Mouse (Mus musculus) MEL (cell line): Measurements from ENCODE around the gene Med24. TPM values are rescaled to one million over a fixed set of nuclear protein-coding genes. Genes with fewer than 3 reads are reported as not detected.

Source experiments
- DNase-seq: peaks from one replicate; pipeline ENCODE4 v3.0.0; 2011; ENCODE audit warnings: low read depth, low spot score
- H3K27ac ChIP-seq: 2 replicates; pipeline ENCODE4 v1.5.1; 2012; ENCODE audit warnings: low read depth, mild to moderate bottlenecking, control low read depth, low read length, moderate library complexity; ENCODE audit not compliant: control insufficient read depth
- H3K27me3 ChIP-seq, 2 experiments: fragments of 150-350 bp in 1 of 2; sonication (generic) in 1 of 2; 2 replicates each; pipeline ENCODE4 v1.6.1; 2012; ENCODE audit warnings: low read length in 2 of 2, mild to moderate bottlenecking in 2 of 2, improper control_type of control experiment in 1 of 2, moderate library complexity in 1 of 2; ENCODE audit not compliant: insufficient read depth in 2 of 2, control insufficient read depth in 1 of 2
- H3K36me3 ChIP-seq, 2 experiments: 2 replicates each; pipeline ENCODE4 v1.6.1; 2012 to 2014; ENCODE audit warnings: low read length in 2 of 2, improper control_type of control experiment in 1 of 2, inconsistent platforms in 1 of 2, mild to moderate bottlenecking in 1 of 2; ENCODE audit not compliant: insufficient read depth in 2 of 2, control insufficient read depth in 1 of 2
- H3K4me1 ChIP-seq, 2 experiments: fragments of 150-350 bp in 1 of 2; sonication (generic) in 1 of 2; 2 replicates each; pipeline ENCODE4 v1.6.1; 2012; ENCODE audit warnings: low read length in 2 of 2, improper control_type of control experiment in 1 of 2, mild to moderate bottlenecking in 1 of 2; ENCODE audit not compliant: insufficient read depth in 2 of 2, control insufficient read depth in 1 of 2
- H3K4me3 ChIP-seq, 2 experiments: fragments of 150-350 bp in 1 of 2; sonication (generic) in 1 of 2; 2 replicates each; pipeline ENCODE4 v1.5.1; 2012; ENCODE audit warnings: low read depth in 2 of 2, low read length in 2 of 2, mild to moderate bottlenecking in 2 of 2, moderate library complexity in 2 of 2, control low read depth in 1 of 2, improper control_type of control experiment in 1 of 2; ENCODE audit not compliant: control insufficient read depth in 1 of 2, insufficient read depth in 1 of 2
- H3K79me2 ChIP-seq: 2 replicates; pipeline ENCODE4 v1.6.1; 2012; ENCODE audit warnings: mild to moderate bottlenecking, low read length, moderate library complexity; ENCODE audit not compliant: control insufficient read depth, poor library complexity, insufficient read depth
- H3K9ac ChIP-seq: 2 replicates; pipeline ENCODE4 v1.6.1; 2012; ENCODE audit warnings: low read depth, mild to moderate bottlenecking, control low read depth, low read length, moderate library complexity; ENCODE audit not compliant: control insufficient read depth, poor library complexity, severe bottlenecking
- H3K9me3 ChIP-seq: fragments of 150-350 bp; sonication (generic); replicated peaks from 2 replicates; pipeline ENCODE4 v1.6.1; 2012; ENCODE audit warnings: mild to moderate bottlenecking, low read length, improper control_type of control experiment, moderate library complexity; ENCODE audit not compliant: insufficient read depth
- CHD1 ChIP-seq: IDR thresholded peaks from 2 replicates; pipeline ENCODE4 v1.6.1; 2012; ENCODE audit warnings: low read depth, mild to moderate bottlenecking, inconsistent platforms, low read length, improper control_type of control experiment
- CHD2 ChIP-seq: IDR thresholded peaks from 2 replicates; pipeline ENCODE4 v1.6.1; 2011; ENCODE audit warnings: low read length, improper control_type of control experiment
- CTCF ChIP-seq, 3 experiments: IDR thresholded peaks in 2 of 3; conservative IDR thresholded peaks in 1 of 3; 2 replicates each; pipeline ENCODE4 v1.5.1; 2011 to 2012; ENCODE audit warnings: low read length in 3 of 3, low read depth in 2 of 3, mild to moderate bottlenecking in 2 of 3, improper control_type of control experiment in 1 of 3, inconsistent platforms in 1 of 3, mixed read lengths in 1 of 3, moderate library complexity in 1 of 3; ENCODE audit not compliant: control insufficient read depth in 1 of 3, insufficient read depth in 1 of 3, poor library complexity in 1 of 3, severe bottlenecking in 1 of 3
- E2F4 ChIP-seq: IDR thresholded peaks from 2 replicates; pipeline ENCODE4 v1.6.1; 2011; ENCODE audit warnings: low read depth, low read length, improper control_type of control experiment, borderline replicate concordance
- EP300 ChIP-seq, 2 experiments: IDR thresholded peaks; 2 replicates each; pipeline ENCODE4 v1.6.1; 2011; ENCODE audit warnings: improper control_type of control experiment in 2 of 2, low read length in 2 of 2, low read depth in 1 of 2, mild to moderate bottlenecking in 1 of 2
- GABPA ChIP-seq: IDR thresholded peaks from 2 replicates; pipeline ENCODE4 v1.6.1; 2012; ENCODE audit warnings: low read depth, mild to moderate bottlenecking, inconsistent platforms, low read length, improper control_type of control experiment, moderate library complexity
- HCFC1 ChIP-seq: IDR thresholded peaks from 2 replicates; pipeline ENCODE4 v1.6.1; 2012; ENCODE audit warnings: low read depth, mild to moderate bottlenecking, inconsistent platforms, low read length, improper control_type of control experiment, moderate library complexity
- KAT2A ChIP-seq: conservative IDR thresholded peaks from 2 replicates; pipeline ENCODE4 v1.6.1; 2012; ENCODE audit warnings: low read depth, low read length, improper control_type of control experiment, inconsistent platforms
- MAFK ChIP-seq: IDR thresholded peaks from 2 replicates; pipeline ENCODE4 v1.6.1; 2011; ENCODE audit warnings: low read depth, mild to moderate bottlenecking, low read length, improper control_type of control experiment, borderline replicate concordance
- MAX ChIP-seq: IDR thresholded peaks from 2 replicates; pipeline ENCODE4 v1.6.1; 2011; ENCODE audit warnings: low read length, improper control_type of control experiment
- MAZ ChIP-seq: IDR thresholded peaks from 2 replicates; pipeline ENCODE4 v1.6.1; 2012; ENCODE audit warnings: low read depth, mild to moderate bottlenecking, inconsistent platforms, low read length, improper control_type of control experiment
- MEF2A ChIP-seq: IDR thresholded peaks from 2 replicates; pipeline ENCODE4 v1.6.1; 2014; ENCODE audit warnings: low read depth, mild to moderate bottlenecking, inconsistent platforms, low read length, improper control_type of control experiment; ENCODE audit not compliant: poor library complexity, insufficient replicate concordance, severe bottlenecking; ENCODE audit errors: extremely low read depth
- MXI1 ChIP-seq: IDR thresholded peaks from 2 replicates; pipeline ENCODE4 v1.6.1; 2011; ENCODE audit warnings: mild to moderate bottlenecking, low read depth, low read length, improper control_type of control experiment
- MYB ChIP-seq: IDR thresholded peaks from 2 replicates; pipeline ENCODE4 v1.6.1; 2011; ENCODE audit warnings: mild to moderate bottlenecking, low read depth, low read length, improper control_type of control experiment
- MYC ChIP-seq: IDR thresholded peaks from 2 replicates; pipeline ENCODE4 v1.6.1; 2011; ENCODE audit warnings: low read depth, mild to moderate bottlenecking, low read length, improper control_type of control experiment, moderate library complexity
- NELFE ChIP-seq: IDR thresholded peaks from 2 replicates; pipeline ENCODE4 v1.6.1; 2011; ENCODE audit warnings: low read depth, low read length, improper control_type of control experiment
- POLR2A ChIP-seq, 2 experiments: IDR thresholded peaks; 2 replicates each; pipeline ENCODE4 v1.6.1; 2011 to 2012; ENCODE audit warnings: low read length in 2 of 2, mild to moderate bottlenecking in 2 of 2, control low read depth in 1 of 2, improper control_type of control experiment in 1 of 2, low read depth in 1 of 2, moderate library complexity in 1 of 2; ENCODE audit not compliant: control insufficient read depth in 1 of 2, insufficient read depth in 1 of 2, poor library complexity in 1 of 2
- RCOR1 ChIP-seq: IDR thresholded peaks from 2 replicates; pipeline ENCODE4 v1.6.1; 2012; ENCODE audit warnings: low read depth, mild to moderate bottlenecking, inconsistent platforms, low read length, improper control_type of control experiment
- SIN3A ChIP-seq: IDR thresholded peaks from 2 replicates; pipeline ENCODE4 v1.6.1; 2012; ENCODE audit warnings: low read length, improper control_type of control experiment, inconsistent platforms
- TCF12 ChIP-seq: IDR thresholded peaks from 2 replicates; pipeline ENCODE4 v1.6.1; 2014; ENCODE audit warnings: low read depth, mild to moderate bottlenecking, inconsistent platforms, low read length, improper control_type of control experiment, moderate library complexity
- UBTF ChIP-seq: IDR thresholded peaks from 2 replicates; pipeline ENCODE4 v1.6.1; 2012; ENCODE audit warnings: low read depth, mild to moderate bottlenecking, inconsistent platforms, low read length, improper control_type of control experiment, moderate library complexity, borderline replicate concordance; ENCODE audit not compliant: insufficient read depth
- USF1 ChIP-seq: IDR thresholded peaks from 2 replicates; pipeline ENCODE4 v1.6.1; 2014; ENCODE audit warnings: low read depth, mild to moderate bottlenecking, inconsistent platforms, low read length, improper control_type of control experiment, moderate library complexity
- USF2 ChIP-seq, 2 experiments: IDR thresholded peaks; 2 replicates each; pipeline ENCODE4 v1.6.1; 2011 to 2012; ENCODE audit warnings: improper control_type of control experiment in 2 of 2, low read length in 2 of 2, borderline replicate concordance in 1 of 2, inconsistent platforms in 1 of 2, low read depth in 1 of 2, mild to moderate bottlenecking in 1 of 2; ENCODE audit not compliant: insufficient read depth in 1 of 2
- ZC3H11A ChIP-seq: IDR thresholded peaks from 2 replicates; pipeline ENCODE4 v1.6.1; 2012; ENCODE audit warnings: low read depth, mild to moderate bottlenecking, inconsistent platforms, low read length, improper control_type of control experiment
- ZMIZ1 ChIP-seq: IDR thresholded peaks from 2 replicates; pipeline ENCODE4 v1.6.1; 2012; ENCODE audit warnings: low read depth, mild to moderate bottlenecking, inconsistent platforms, low read length, improper control_type of control experiment, moderate library complexity
- ZNF384 ChIP-seq: IDR thresholded peaks from 2 replicates; pipeline ENCODE4 v1.6.1; 2012; ENCODE audit warnings: low read depth, mild to moderate bottlenecking, inconsistent platforms, low read length, improper control_type of control experiment
- polyA plus RNA-seq, 2 experiments: library from polyadenylated mRNA; stranded (reverse) in 1 of 2; unstranded in 1 of 2; fragments of >175 nt in 1 of 2; fragments of >200 nt in 1 of 2; gene quantifications; 2 replicates each; pipeline versions ENCODE4 v1.2.1 to v1.2.4; 2012; ENCODE audit warnings: low replicate concordance in 2 of 2, low read depth in 1 of 2; ENCODE audit not compliant: insufficient read length in 2 of 2, insufficient read depth in 1 of 2, missing spikeins in 1 of 2
- total RNA-seq: library from RNA; depleted of rRNA; stranded (reverse); fragments of 300-350 nt; gene quantifications from 2 replicates; pipeline ENCODE4 v1.2.3, GENCODE M21; 2012

Gene Med24
- total and polyA plus RNA-seq, 3 experiments: 37.5 to 89.8 TPM; not detected in 1

- Histone ChIP-seq H3K36me3 (peaks cover 0 to 39% of the 10 kb centered on the region in 2 experiments; a peak in 2 of 4 replicates), H3K27me3 (no peaks in the 10 kb centered on the region), H3K27ac (peak overlapping the region; percentile 72), H3K4me3 (peak overlapping the region; percentile 11 to 41; a peak in 3 of 4 replicates), H3K9me3 (no peaks in the 10 kb centered on the region), H3K4me1 (peaks cover 42 to 55% of the 10 kb centered on the region in 2 experiments), H3K79me2 (peaks cover 6% of the 10 kb centered on the region), H3K9ac (peak overlapping the region; percentile 52)
- TF ChIP-seq CHD1 (no peak), USF1 (peak; percentile 34; the same call in 1 of the 2 replicates), CHD2 (no peak), MXI1 (no peak), ZNF384 (no peak), MEF2A (no peak), E2F4 (no peak)
- DNase-seq: peak; percentile 54
These were observed 18.7 kb upstream of the Med24 start for GRCm38 (mm10) chr11:98747804-98748505.

- Histone ChIP-seq H3K27me3 (no peaks in the 10 kb centered on the region), H3K36me3 (peaks cover 0 to 37% of the 10 kb centered on the region in 2 experiments; a peak in 2 of 4 replicates), H3K9ac (peak overlapping the region; percentile 69), H3K4me1 (peaks cover 36 to 50% of the 10 kb centered on the region in 2 experiments), H3K79me2 (peaks cover 5% of the 10 kb centered on the region), H3K4me3 (peak overlapping the region; percentile 40 to 59), H3K9me3 (no peaks in the 10 kb centered on the region), H3K27ac (peak overlapping the region; percentile 87)
- peak; percentile 95 for DNase-seq
- TF ChIP-seq GABPA (no peak), CHD2 (no peak), RCOR1 (0 out of 2 replicates have a peak, but pooled peaks have one; percentile 7), EP300 (IDR thresholded peaks at IDR 0.05; ENCODE audit: low read depth in 1 of 2, low read length in 2 of 2) (no peak; a peak in 2 of 4 replicates), E2F4 (no peak), TCF12 (no peak; the same call in 1 of the 2 replicates), USF2 (IDR thresholded peaks at IDR 0.05; ENCODE audit: borderline replicate concordance in 1 of 2, insufficient read depth in 1 of 2, low read depth in 1 of 2, low read length in 2 of 2) (no peak), ZMIZ1 (peak; percentile 39), MYB (no peak), UBTF (0 out of 2 replicates have a peak, but pooled peaks have one; percentile 50), NELFE (peak; percentile 39), MAFK (no peak), SIN3A (peak; percentile 92), USF1 (peak; percentile 85), HCFC1 (no peak; the same call in 1 of the 2 replicates), MAX (peak; percentile 97), CTCF (IDR thresholded peaks at IDR 0.05 in 2 of 3, conservative IDR thresholded peaks at IDR 0.05 in 1 of 3; ENCODE audit: control insufficient read depth in 1 of 3, insufficient read depth in 1 of 3, low read depth in 2 of 3, low read length in 3 of 3, poor library complexity in 1 of 3, severe bottlenecking in 1 of 3) (no peak), ZNF384 (no peak), POLR2A (IDR thresholded peaks at IDR 0.05; ENCODE audit: control insufficient read depth in 1 of 2, insufficient read depth in 1 of 2, low read depth in 1 of 2, low read length in 2 of 2, poor library complexity in 1 of 2) (peak; percentile 39 to 78; a peak in 3 of 4 replicates), KAT2A (no peak), ZC3H11A (no peak), MAZ (peak; percentile 75; the same call in 1 of the 2 replicates), MEF2A (0 out of 2 replicates have a peak, but pooled peaks have one; percentile 11), MYC (peak; percentile 96)
These were observed 17.8 kb upstream of the Med24 start for GRCm38 (mm10) chr11:98746855-98747693.
